Mouse (Mus musculus) right cerebral cortex, adult 18-20 months (tissue): Measurements from ENCODE around the gene Ppp2r5d.
A peak's percentile ranks its signal among the peaks of the same experiment; 100 is the strongest.

Experiments
- DNase-seq: peaks from one replicate; pipeline ENCODE4 v3.0.0; 2022; ENCODE audit warnings: mixed read lengths

The Ppp2r5d gene

GRCm38 (mm10) chr17:46704887-46705835 lies at the start of gene Ppp2r5d:
Gene Ppp2r5d, minus strand, starts transcription at chr17:46705111.
- DNase-seq: peak; percentile 98

GRCm38 (mm10) chr17:46751794-46752556 lies 47.1 kb upstream of the Ppp2r5d start, which contains the start of gene Cnpy3:
Gene Cnpy3, minus strand, starts transcription at chr17:46752214.
- peak; percentile 99 for DNase-seq

GRCm38 (mm10) chr17:46751056-46751793 lies 46.3 kb upstream of the Ppp2r5d start:
- DNase-seq: no peak

- no peak for DNase-seq
Observed at GRCm38 (mm10) chr17:46750580-46750979, 45.7 kb upstream of the Ppp2r5d start.

- no peak for DNase-seq
Observed at GRCm38 (mm10) chr17:46749282-46749681, 44.4 kb upstream of the Ppp2r5d start.

GRCm38 (mm10) chr17:46747806-46748205 lies 42.9 kb upstream of the Ppp2r5d start:
- no peak for DNase-seq

- DNase-seq: no peak
Observed at GRCm38 (mm10) chr17:46747234-46747633, 42.3 kb upstream of the Ppp2r5d start.

GRCm38 (mm10) chr17:46745506-46745905 lies 40.6 kb upstream of the Ppp2r5d start:
- DNase-seq: no peak

- DNase-seq: no peak
Observed at GRCm38 (mm10) chr17:46742986-46743385, 38.1 kb upstream of the Ppp2r5d start.

GRCm38 (mm10) chr17:46741305-46741704 lies 36.4 kb upstream of the Ppp2r5d start:
- no peak for DNase-seq

- DNase-seq: no peak
Observed at GRCm38 (mm10) chr17:46736160-46736559, 31.2 kb upstream of the Ppp2r5d start.

GRCm38 (mm10) chr17:46735287-46735686 lies 30.4 kb upstream of the Ppp2r5d start:
- DNase-seq: no peak

GRCm38 (mm10) chr17:46734055-46734454 lies 29.1 kb upstream of the Ppp2r5d start:
- no peak for DNase-seq

GRCm38 (mm10) chr17:46728904-46729318 lies 24.0 kb upstream of the Ppp2r5d start, which contains the start of gene Gnmt:
Gene Gnmt, minus strand, starts transcription at chr17:46729168.
- no peak for DNase-seq

- DNase-seq: no peak
Observed at GRCm38 (mm10) chr17:46728496-46728895, 23.6 kb upstream of the Ppp2r5d start.

- DNase-seq: no peak
Observed at GRCm38 (mm10) chr17:46728021-46728420, 23.1 kb upstream of the Ppp2r5d start.

- no peak for DNase-seq
Observed at GRCm38 (mm10) chr17:46727271-46727670, 22.4 kb upstream of the Ppp2r5d start.

- DNase-seq: no peak
Observed at GRCm38 (mm10) chr17:46725731-46726645, 21.1 kb upstream of the Ppp2r5d start.

- no peak for DNase-seq
Observed at GRCm38 (mm10) chr17:46725273-46725672, 20.4 kb upstream of the Ppp2r5d start.

GRCm38 (mm10) chr17:46724477-46725084 lies 19.7 kb upstream of the Ppp2r5d start:
- no peak for DNase-seq

GRCm38 (mm10) chr17:46721077-46721476 lies 16.2 kb upstream of the Ppp2r5d start:
- DNase-seq: no peak
